Mouse (Mus musculus) mammary gland, adult 2 months (tissue): ENCODE data around the gene Sytl2. TPM values are rescaled to one million over a fixed set of nuclear protein-coding genes. Genes with fewer than 3 reads are reported as not detected.

Experiments used
- polyA plus RNA-seq: library from polyadenylated mRNA; depleted of rRNA; stranded (reverse); fragments of >200 nt; gene quantifications from 2 replicates; pipeline ENCODE4 v1.2.3, GENCODE M21; 2012; ENCODE audit warnings: low replicate concordance; rRNA removed

Gene Sytl2
- 2.8 and 4.6 TPM in 2 replicates for polyA plus RNA-seq

GRCm38 (mm10) chr7:90301942-90302646, at the start of gene Sytl2:
TSS of gene Sytl2 (plus strand) at chr7:90302252.

GRCm38 (mm10) chr7:90265289-90265970, 36.6 kb upstream of the Sytl2 start, which contains the start of gene Ccdc83:
TSS of gene Ccdc83 (minus strand) at chr7:90265777.

GRCm38 (mm10) chr7:90426020-90427001, 124.3 kb downstream of the Sytl2 start, which contains the start of gene Ccdc89:
TSS of gene Ccdc89 (plus strand) at chr7:90426577.

GRCm38 (mm10) chr7:90442518-90443080, 140.5 kb downstream of the Sytl2 start, which contains the start of gene Crebzf:
TSS of gene Crebzf (plus strand) at chr7:90442729.

GRCm38 (mm10) chr7:90456845-90457468, 154.9 kb downstream of the Sytl2 start, which contains the start of gene Tmem126a:
TSS of gene Tmem126a (minus strand) at chr7:90457229.

Other genes starting within 250 kb of the Sytl2 start
- gene Picalm, start 172.0 kb upstream of the Sytl2 start, polyA plus RNA-seq: 40.6 and 84.7 TPM in 2 replicates
- not detected in 2 replicates for gene Ccdc83, start 36.5 kb upstream of the Sytl2 start, polyA plus RNA-seq
- gene Ccdc89, start 124.3 kb downstream of the Sytl2 start, polyA plus RNA-seq: 0.13 and 0.17 TPM in 2 replicates
- 23.9 and 77.8 TPM in 2 replicates for gene Crebzf, start 140.5 kb downstream of the Sytl2 start, polyA plus RNA-seq
- gene Tmem126a, start 155.0 kb downstream of the Sytl2 start, polyA plus RNA-seq: 12.7 and 61.3 TPM in 2 replicates
- 5.5 and 10.9 TPM in 2 replicates for gene Tmem126b, start 173.7 kb downstream of the Sytl2 start, polyA plus RNA-seq
- gene Dlg2, start 174.4 kb downstream of the Sytl2 start, polyA plus RNA-seq: 1.4 and 2.1 TPM in 2 replicates